Mouse (Mus musculus): Measurements from ENCODE around the gene Mlkl. TPM values are rescaled to one million over a fixed set of nuclear protein-coding genes. Genes with fewer than 3 reads are reported as not detected.

Mlkl gene
- total and polyA plus RNA-seq, 3 experiments, result 0.72 to 7.9 (median 1.5) TPM

DNA sequence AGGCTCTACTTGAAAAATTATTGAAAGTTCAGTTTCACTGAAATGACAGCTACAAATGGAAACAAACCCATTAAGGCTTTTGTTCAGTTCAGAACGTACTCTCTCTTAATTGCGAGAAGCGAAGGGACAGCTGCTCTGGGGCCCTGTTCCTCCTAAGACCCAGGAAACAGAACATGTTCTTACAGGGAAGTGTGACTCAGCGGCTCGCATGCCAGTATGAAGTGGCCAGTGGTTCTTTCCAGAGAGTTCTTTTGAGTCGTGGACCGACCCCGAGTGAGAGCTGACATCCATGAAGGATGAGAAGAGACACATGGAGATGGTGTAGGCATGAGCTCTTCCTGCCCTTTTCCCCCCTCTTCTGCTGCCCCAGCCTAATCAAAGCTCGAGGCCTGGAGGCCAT is 31.7 kb upstream of the Mlkl start:
- peaks cover 75% of the 10 kb centered on the region for H3K27me3 ChIP-seq (replicated peaks)

DNA sequence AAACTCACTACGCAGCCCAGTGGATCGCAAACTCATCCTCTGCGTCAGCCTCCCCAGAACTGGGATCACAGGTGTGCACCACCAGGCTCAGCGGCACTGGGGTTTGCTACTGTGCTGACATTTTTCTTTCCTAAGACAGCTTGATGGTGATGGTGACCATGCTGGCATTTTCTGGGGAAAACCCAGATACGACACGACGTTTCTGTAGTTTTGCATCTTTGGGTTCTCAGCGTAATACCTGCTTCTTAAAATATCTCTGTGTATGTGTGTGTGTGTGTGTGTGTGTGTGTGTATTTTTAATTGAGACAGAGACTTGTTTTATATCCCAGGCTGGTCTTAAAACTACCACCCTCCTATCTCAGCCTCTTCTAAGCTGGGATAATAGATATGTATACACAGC is 29.4 kb upstream of the Mlkl start:
- Histone ChIP-seq H3K27ac (ENCODE audit: insufficient read depth, low read depth) (no peak overlapping the region), H3K27me3 (replicated peaks) (peaks cover 75% of the 10 kb centered on the region), H3K4me2 (ENCODE audit: insufficient read depth, low read depth, poor library complexity, severe bottlenecking) (peak overlapping the region; percentile 87), H3K79me2 (replicated peaks; ENCODE audit: control insufficient read depth, extremely low read depth, insufficient read depth, poor library complexity, severe bottlenecking) (no peaks in the 10 kb centered on the region), H3K4me1 (ENCODE audit: control insufficient read depth in 1 of 2, insufficient read depth in 2 of 2) (peaks cover 9 to 34% of the 10 kb centered on the region in 2 experiments), H3K9ac (ENCODE audit: insufficient read depth, low read depth) (peak overlapping the region; percentile 55), H3K36me3 (replicated peaks in 1 of 2; ENCODE audit: control insufficient read depth in 1 of 2, insufficient read depth in 1 of 2, low read length in 1 of 2) (no peaks in the 10 kb centered on the region), H3K9me3 (replicated peaks; ENCODE audit: low read length) (no peaks in the 10 kb centered on the region), H3K4me3 (replicated peaks in 1 of 3; ENCODE audit: low read depth in 2 of 3, low read length in 2 of 3, poor library complexity in 1 of 3) (peak overlapping the region in 2 of 3 experiments; percentile 25 to 43)
- dilution Hi-C loops (cut with MboI; ENCODE audit: extremely low pct_ligation_motif_present, extremely low pct_unique_long_range_greater_than_20kb, low sequenced_read_pairs) (no loop called here), in situ Hi-C loops (cut with MboI; ENCODE audit: low pct_ligation_motif_present, low pct_unique_long_range_greater_than_20kb, low sequenced_read_pairs) (no loop called here)
- DNase-seq (ENCODE audit: extremely low read depth), result peak; percentile 46
- TF ChIP-seq MAFK (IDR thresholded peaks at IDR 0.05; ENCODE audit: insufficient replicate concordance, low read length) (no peak), ZMIZ1 (IDR thresholded peaks at IDR 0.05; ENCODE audit: low read depth, low read length) (no peak), HCFC1 (IDR thresholded peaks at IDR 0.05; ENCODE audit: low read depth, low read length) (no peak), CHD1 (IDR thresholded peaks at IDR 0.05; ENCODE audit: low read depth, low read length) (no peak), TCF12 (IDR thresholded peaks at IDR 0.05; ENCODE audit: low read depth, low read length) (peak; percentile 36; the same call in 1 of the 2 replicates), JUN (IDR thresholded peaks at IDR 0.05; ENCODE audit: insufficient read depth, low read depth, low read length) (0 out of 2 replicates have a peak, but pooled peaks have one; percentile 18), POLR2A (IDR thresholded peaks at IDR 0.05; ENCODE audit: low read depth, low read length) (no peak), ELF1 (IDR thresholded peaks at IDR 0.05; ENCODE audit: low read depth, low read length) (no peak), BHLHE40 (IDR thresholded peaks at IDR 0.05; ENCODE audit: low read depth, low read length) (peak; percentile 62), MEF2A (IDR thresholded peaks at IDR 0.05; ENCODE audit: borderline replicate concordance, low read depth, low read length) (peak; percentile 94), USF1 (IDR thresholded peaks at IDR 0.05; ENCODE audit: low read depth, low read length) (no peak), ETS1 (conservative IDR thresholded peaks at IDR 0.05; ENCODE audit: low read depth, low read length) (peak; percentile 65), USF2 (conservative IDR thresholded peaks at IDR 0.05; ENCODE audit: low read depth, low read length) (no peak), IRF4 (IDR thresholded peaks at IDR 0.05; ENCODE audit: low read depth, low read length) (no peak), EP300 (IDR thresholded peaks at IDR 0.05; ENCODE audit: low read length) (peak; percentile 66), NELFE (IDR thresholded peaks at IDR 0.05; ENCODE audit: low read depth, low read length) (no peak), ZKSCAN1 (IDR thresholded peaks at IDR 0.05; ENCODE audit: borderline replicate concordance, low read depth, low read length) (no peak), CHD2 (IDR thresholded peaks at IDR 0.05; ENCODE audit: low read length) (no peak), MAZ (IDR thresholded peaks at IDR 0.05; ENCODE audit: low read depth, low read length) (0 out of 2 replicates have a peak, but pooled peaks have one; percentile 20), ZNF384 (IDR thresholded peaks at IDR 0.05; ENCODE audit: low read depth, low read length) (no peak), POLR2AphosphoS2 (IDR thresholded peaks at IDR 0.05; ENCODE audit: low read depth, low read length) (no peak), KAT2A (IDR thresholded peaks at IDR 0.05; ENCODE audit: insufficient replicate concordance, low read length) (no peak), RCOR1 (conservative IDR thresholded peaks at IDR 0.05; ENCODE audit: low read depth, low read length) (no peak), MYC (IDR thresholded peaks at IDR 0.05; ENCODE audit: low read depth, low read length) (peak; percentile 60; the same call in 1 of the 2 replicates), ZC3H11A (IDR thresholded peaks at IDR 0.05; ENCODE audit: low read depth, low read length) (no peak), JUND (conservative IDR thresholded peaks at IDR 0.05; ENCODE audit: low read depth, low read length) (no peak), MAX (IDR thresholded peaks at IDR 0.05; ENCODE audit: low read length) (no peak), MXI1 (IDR thresholded peaks at IDR 0.05; ENCODE audit: low read depth, low read length) (0 out of 2 replicates have a peak, but pooled peaks have one; percentile 4), E2F4 (IDR thresholded peaks at IDR 0.05; ENCODE audit: insufficient replicate concordance, low read depth, low read length) (no peak), CTCF (conservative IDR thresholded peaks at IDR 0.05 in 1 of 2, IDR thresholded peaks at IDR 0.05 in 1 of 2; ENCODE audit: low read depth in 2 of 2, low read length in 2 of 2) (no peak), SIN3A (IDR thresholded peaks at IDR 0.05; ENCODE audit: low read length) (no peak), UBTF (IDR thresholded peaks at IDR 0.05; ENCODE audit: low read depth, low read length) (no peak)

More for the DNA sequence above, 31.7 kb upstream of the Mlkl start:
- H3K9ac ChIP-seq (ENCODE audit: insufficient read depth, low read depth), result no peak overlapping the region
- H3K4me3 ChIP-seq (replicated peaks in 1 of 3; ENCODE audit: low read depth in 2 of 3, low read length in 2 of 3, poor library complexity in 1 of 3), result no peak overlapping the region
- no peak overlapping the region for H3K4me2 ChIP-seq (ENCODE audit: insufficient read depth, low read depth, poor library complexity, severe bottlenecking)
- in situ Hi-C loops (cut with MboI; ENCODE audit: low pct_ligation_motif_present, low pct_unique_long_range_greater_than_20kb, low sequenced_read_pairs), result no loop called here
- no peak for DNase-seq (ENCODE audit: extremely low read depth)
- H3K36me3 ChIP-seq (replicated peaks in 1 of 2; ENCODE audit: control insufficient read depth in 1 of 2, insufficient read depth in 1 of 2, low read length in 1 of 2), result no peaks in the 10 kb centered on the region
- peaks cover 6% of the 10 kb centered on the region for H3K9me3 ChIP-seq (replicated peaks; ENCODE audit: low read length)
- no peaks in the 10 kb centered on the region for H3K79me2 ChIP-seq (replicated peaks; ENCODE audit: control insufficient read depth, extremely low read depth, insufficient read depth, poor library complexity, severe bottlenecking)
- peaks cover 9 to 34% of the 10 kb centered on the region in 2 experiments for H3K4me1 ChIP-seq (ENCODE audit: control insufficient read depth in 1 of 2, insufficient read depth in 2 of 2)
- no peak overlapping the region for H3K27ac ChIP-seq (ENCODE audit: insufficient read depth, low read depth)
- dilution Hi-C loops (cut with MboI; ENCODE audit: extremely low pct_ligation_motif_present, extremely low pct_unique_long_range_greater_than_20kb, low sequenced_read_pairs), result no loop called here
- TF ChIP-seq EP300 (IDR thresholded peaks at IDR 0.05; ENCODE audit: low read length), result no peak
- 0 out of 2 replicates have a peak, but pooled peaks have one; percentile 7 for TF ChIP-seq IRF4 (IDR thresholded peaks at IDR 0.05; ENCODE audit: low read depth, low read length)
- TF ChIP-seq TCF12 (IDR thresholded peaks at IDR 0.05; ENCODE audit: low read depth, low read length), result 0 out of 2 replicates have a peak, but pooled peaks have one; percentile 22
- TF ChIP-seq PAX5 (IDR thresholded peaks at IDR 0.05; ENCODE audit: low read length), result no peak
- peak; percentile 40 for TF ChIP-seq BHLHE40 (IDR thresholded peaks at IDR 0.05; ENCODE audit: low read depth, low read length)

Data from CH12.LX (cell line).